Mouse (Mus musculus) olfactory bulb, adult 2 months (tissue): Measurements from ENCODE around the gene Fbn1. TPM values are rescaled to one million over a fixed set of nuclear protein-coding genes. Genes with fewer than 3 reads are reported as not detected.

Experiments
- H3K27ac ChIP-seq: fragments of 200-500 bp; 2 replicates; pipeline ENCODE4 v1.5.1; 2012; ENCODE audit warnings: low read depth, low read length; ENCODE audit not compliant: insufficient read depth
- H3K4me1 ChIP-seq: fragments of 200-500 bp; 2 replicates; pipeline ENCODE4 v1.6.1; 2012; ENCODE audit warnings: low read length; ENCODE audit not compliant: control insufficient read depth, insufficient read depth
- H3K4me3 ChIP-seq: fragments of 200-500 bp; 2 replicates; pipeline ENCODE4 v1.5.1; 2012; ENCODE audit warnings: mild to moderate bottlenecking, low read depth, low read length, moderate library complexity; ENCODE audit not compliant: insufficient read depth
- CTCF ChIP-seq: fragments of 200-500 bp; IDR thresholded peaks from 2 replicates; pipeline ENCODE4 v1.5.1; 2012; ENCODE audit warnings: low read depth, mild to moderate bottlenecking, low read length, moderate library complexity; ENCODE audit not compliant: insufficient read depth
- POLR2A ChIP-seq: fragments of 200-500 bp; IDR thresholded peaks from 2 replicates; pipeline ENCODE4 v1.6.1; 2012; ENCODE audit warnings: mild to moderate bottlenecking, low read depth, low read length, moderate library complexity; ENCODE audit not compliant: insufficient read depth
- WGBS: fragments of 180-500 bp; shearing (Covaris S2); methylation state at CpG from one replicate; pipeline ENCODE4 v1.1.7; 2018; 5-methylcytosine and 5-hydroxymethylcytosine counted together
- polyA plus RNA-seq: library from polyadenylated mRNA; stranded (reverse); fragments of >200 nt; gene quantifications from 2 replicates; pipeline ENCODE4 v1.2.4, GENCODE M21; 2012; ENCODE audit warnings: low replicate concordance; ENCODE audit not compliant: missing spikeins, insufficient read depth, insufficient read length

Fbn1 gene
- polyA plus RNA-seq, 1 experiment: not detected

DNA sequence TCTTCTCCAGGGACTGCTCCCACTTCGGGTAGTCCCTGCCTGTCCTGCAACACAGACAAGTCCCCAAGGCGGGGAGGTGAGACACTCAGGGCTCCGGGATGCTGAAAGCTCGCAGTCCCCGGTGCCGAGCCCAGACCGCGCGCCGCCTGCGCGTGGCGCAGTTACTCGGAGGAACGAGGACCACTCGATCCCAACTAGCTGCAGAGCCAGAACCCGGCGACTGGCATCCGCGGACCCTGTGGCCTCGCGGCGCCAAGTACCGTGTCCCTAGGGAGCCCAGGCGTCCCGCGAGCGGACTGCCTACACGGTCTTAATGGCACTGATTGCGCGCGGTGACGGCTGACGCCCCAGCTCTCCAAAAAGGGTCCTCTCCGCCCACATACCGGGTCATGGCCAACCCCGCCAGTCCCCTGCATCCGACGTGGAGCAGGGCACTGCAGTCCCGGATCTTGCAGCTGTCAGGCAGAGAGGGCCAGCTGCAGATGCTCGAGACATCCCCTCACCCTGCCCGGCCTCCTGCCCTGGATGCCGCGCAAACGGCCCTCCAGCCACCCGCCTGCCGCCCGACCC, 2.0 kb downstream of the Fbn1 start:
- peak overlapping the region; percentile 61 for H3K4me3 ChIP-seq
- no peak for TF ChIP-seq POLR2A
- no peak for TF ChIP-seq CTCF
- WGBS: under 1% methylated on average over 48 of the region's 48 CpGs
- no peak overlapping the region for H3K27ac ChIP-seq
- peaks cover 16% of the 10 kb centered on the region for H3K4me1 ChIP-seq

DNA sequence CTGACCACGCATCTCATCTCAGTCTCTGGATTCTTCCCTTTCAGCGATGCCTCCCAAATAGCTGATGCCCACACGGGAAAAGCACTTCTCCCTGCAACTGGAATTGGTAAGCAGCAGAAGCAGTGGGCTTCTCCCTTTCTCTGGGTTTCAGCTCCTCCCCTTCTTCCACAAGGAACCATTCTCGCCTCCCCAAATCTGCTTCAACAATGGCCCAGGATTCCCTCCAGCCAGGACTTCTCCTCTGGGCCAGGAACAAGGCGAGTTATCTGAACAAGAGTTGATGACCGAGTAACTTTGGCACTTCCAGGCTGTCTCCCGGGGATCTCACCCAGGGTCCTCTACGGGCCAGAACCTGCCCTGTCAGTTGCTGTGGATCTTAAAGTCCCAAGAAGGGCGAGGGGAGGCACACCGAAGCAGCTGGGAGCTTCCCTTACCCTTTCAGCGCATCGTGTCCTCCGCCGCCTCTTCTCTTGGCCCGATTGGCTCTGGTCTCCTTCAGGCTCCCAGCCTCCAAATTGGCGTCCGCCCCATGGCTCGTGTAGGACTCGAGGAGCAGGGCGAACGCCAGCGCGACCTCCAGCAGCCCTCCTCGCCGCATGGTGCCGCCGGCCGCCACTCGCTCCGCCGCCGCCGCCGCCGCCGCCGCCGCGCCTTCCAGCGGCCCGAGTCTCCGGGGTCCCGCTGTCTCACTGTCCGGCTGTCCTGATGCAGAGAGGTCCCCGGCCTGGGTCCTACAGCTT, 2.6 kb downstream of the Fbn1 start, which contains the start of gene Gm9913:
Gm9913 (plus strand) TSS at position 84 of the 740 bp plus-strand sequence.
- TF ChIP-seq POLR2A (no peak), CTCF (no peak)
- Histone ChIP-seq H3K4me1 (peaks cover 16% of the 10 kb centered on the region), H3K27ac (no peak within 1 kb of the TSS), H3K4me3 (peak within 1 kb of the TSS; percentile 61)
- 2% methylated on average over 45 of the region's 45 CpGs for WGBS

DNA sequence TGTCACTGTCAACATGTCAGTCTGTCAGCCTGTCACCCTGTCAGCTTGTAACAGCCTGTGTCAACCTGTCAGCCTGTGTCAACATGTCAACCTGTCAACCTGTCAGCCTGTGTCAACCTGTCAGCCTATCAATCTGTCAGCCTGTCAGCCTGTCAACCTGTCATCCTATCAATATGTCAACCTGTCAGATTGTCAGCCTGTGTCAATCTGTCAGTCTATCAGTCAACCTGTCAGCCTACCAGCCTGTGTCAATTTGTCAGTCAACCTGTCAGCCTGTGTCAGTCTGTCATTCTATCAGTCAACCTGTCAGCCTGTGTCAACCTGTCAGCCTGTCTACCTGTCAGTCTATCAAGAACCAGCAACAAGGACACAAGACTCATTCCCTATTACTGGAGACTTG, 6.3 kb downstream of the Fbn1 start:
- Histone ChIP-seq H3K27ac (no peak overlapping the region), H3K4me3 (no peak overlapping the region), H3K4me1 (peaks cover 13% of the 10 kb centered on the region)
- TF ChIP-seq CTCF (no peak), POLR2A (no peak)

DNA sequence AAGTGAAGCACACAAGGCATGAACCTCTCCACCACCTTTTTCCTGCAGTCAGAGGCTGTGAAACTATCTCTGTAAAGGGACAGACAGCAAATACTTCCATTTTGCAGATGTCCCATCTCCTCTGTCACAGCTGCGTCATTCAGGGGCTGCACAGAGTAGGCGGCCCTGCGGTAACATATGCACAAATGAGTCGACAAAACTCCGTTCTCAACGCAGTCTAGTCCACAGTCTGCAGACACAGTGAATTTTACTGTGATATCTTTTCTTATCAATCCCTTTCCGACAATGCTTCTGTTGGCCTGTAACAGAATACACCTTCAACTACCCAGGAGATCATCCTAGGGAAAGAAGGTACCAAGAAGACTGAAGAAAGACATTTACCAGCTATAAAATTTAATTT, 9.6 kb downstream of the Fbn1 start:
- H3K4me1 ChIP-seq: no peaks in the 10 kb centered on the region
- H3K4me3 ChIP-seq: no peak overlapping the region
- WGBS: 97% methylated on average over 7 of the region's 7 CpGs
- no peak overlapping the region for H3K27ac ChIP-seq
- TF ChIP-seq POLR2A (no peak), CTCF (no peak)

DNA sequence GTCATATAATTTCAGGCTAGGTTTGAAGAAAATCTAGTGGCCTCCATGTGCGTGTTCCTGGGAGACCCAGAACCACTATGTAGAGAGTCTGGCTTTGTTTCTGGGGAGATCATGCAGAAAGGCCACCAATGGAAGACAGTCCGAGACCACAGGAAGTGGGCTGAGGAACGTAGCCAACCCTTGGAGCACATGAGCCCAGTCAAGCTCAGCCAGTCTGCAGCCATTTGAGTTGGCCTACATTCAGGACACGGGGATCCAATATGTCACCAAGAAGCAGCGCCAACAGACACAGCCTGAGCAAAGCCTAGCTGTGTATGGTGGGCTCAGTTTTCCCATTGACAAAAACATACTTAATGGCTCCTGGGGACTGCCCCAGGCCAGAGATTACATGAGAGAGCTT, 11.1 kb downstream of the Fbn1 start:
- Histone ChIP-seq H3K4me1 (no peaks in the 10 kb centered on the region), H3K4me3 (no peak overlapping the region), H3K27ac (no peak overlapping the region)
- WGBS: 90% methylated on average over 5 of the region's 5 CpGs
- TF ChIP-seq CTCF (no peak), POLR2A (no peak)

DNA sequence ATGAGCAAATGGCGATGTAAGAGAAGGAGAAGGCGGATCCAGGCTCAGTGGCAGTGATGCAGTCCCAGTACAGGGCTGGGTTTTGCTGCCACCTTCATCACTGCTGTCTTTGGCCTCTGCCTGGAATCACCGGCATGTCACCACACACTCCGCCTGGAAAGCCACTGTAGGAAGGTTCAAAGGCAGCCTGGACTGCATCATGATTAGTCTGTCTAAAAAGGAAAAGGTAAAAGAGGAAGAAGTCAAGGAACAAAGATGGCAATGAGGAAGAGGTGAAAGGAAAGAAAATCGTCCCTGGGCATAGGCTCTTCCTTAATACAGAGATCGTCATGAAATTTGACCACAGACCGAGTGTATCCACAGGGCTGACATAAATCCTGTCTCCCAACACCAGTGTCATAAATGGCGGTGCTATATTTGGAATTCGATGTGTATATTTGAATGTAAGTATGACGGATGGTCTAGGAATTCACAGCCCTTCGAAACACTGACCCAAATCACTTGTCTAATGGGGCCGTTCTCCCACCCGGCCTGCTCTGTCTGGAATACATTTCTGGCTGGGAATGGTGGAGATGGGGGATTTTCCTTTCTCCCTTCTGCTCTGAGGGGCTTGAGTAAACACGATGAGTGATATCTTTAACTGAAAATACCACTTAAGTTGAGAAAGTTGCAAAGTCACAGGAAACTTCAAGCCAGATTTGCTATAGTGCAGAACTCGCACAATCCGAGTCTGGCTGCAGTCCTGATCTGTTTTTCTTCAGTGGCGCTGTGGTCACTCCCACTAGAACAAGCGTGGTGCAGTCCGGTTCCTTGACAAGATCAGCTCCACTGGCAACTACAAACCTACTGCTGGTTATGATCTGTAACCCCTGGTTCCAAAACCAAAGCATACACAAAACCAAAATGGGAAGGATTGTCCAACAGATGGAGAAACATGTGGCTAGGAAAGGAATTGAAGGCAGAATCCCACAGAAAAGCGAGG, 12.7 kb downstream of the Fbn1 start:
- no peak overlapping the region for H3K27ac ChIP-seq
- H3K4me3 ChIP-seq: no peak overlapping the region
- WGBS: 94% methylated on average over 20 of the region's 20 CpGs
- H3K4me1 ChIP-seq: no peaks in the 10 kb centered on the region
- TF ChIP-seq CTCF: no peak
- no peak for TF ChIP-seq POLR2A

DNA sequence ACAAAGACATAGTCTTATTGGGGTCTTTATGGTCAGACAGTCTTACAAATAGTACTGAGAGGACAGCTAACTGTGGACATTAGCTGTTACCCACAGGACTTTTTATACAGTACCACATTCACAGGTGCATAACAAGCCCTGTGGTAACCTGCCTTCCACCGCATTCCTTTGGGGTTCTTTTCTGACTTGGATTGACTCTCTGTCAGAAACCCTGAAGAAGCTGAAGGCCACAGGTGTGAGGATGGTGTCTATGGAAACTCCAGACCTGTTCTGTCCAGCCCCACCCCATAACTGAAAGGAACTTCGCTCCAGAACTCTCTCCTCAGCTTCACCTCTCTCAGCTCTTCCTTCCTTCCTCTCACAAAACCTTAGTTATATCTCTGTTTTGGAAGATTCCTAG, 13.5 kb downstream of the Fbn1 start:
- no peak for TF ChIP-seq CTCF
- no peak for TF ChIP-seq POLR2A
- Histone ChIP-seq H3K4me3 (no peak overlapping the region), H3K27ac (no peak overlapping the region), H3K4me1 (no peaks in the 10 kb centered on the region)
- WGBS: 96% methylated on average over 2 of the region's 2 CpGs

DNA sequence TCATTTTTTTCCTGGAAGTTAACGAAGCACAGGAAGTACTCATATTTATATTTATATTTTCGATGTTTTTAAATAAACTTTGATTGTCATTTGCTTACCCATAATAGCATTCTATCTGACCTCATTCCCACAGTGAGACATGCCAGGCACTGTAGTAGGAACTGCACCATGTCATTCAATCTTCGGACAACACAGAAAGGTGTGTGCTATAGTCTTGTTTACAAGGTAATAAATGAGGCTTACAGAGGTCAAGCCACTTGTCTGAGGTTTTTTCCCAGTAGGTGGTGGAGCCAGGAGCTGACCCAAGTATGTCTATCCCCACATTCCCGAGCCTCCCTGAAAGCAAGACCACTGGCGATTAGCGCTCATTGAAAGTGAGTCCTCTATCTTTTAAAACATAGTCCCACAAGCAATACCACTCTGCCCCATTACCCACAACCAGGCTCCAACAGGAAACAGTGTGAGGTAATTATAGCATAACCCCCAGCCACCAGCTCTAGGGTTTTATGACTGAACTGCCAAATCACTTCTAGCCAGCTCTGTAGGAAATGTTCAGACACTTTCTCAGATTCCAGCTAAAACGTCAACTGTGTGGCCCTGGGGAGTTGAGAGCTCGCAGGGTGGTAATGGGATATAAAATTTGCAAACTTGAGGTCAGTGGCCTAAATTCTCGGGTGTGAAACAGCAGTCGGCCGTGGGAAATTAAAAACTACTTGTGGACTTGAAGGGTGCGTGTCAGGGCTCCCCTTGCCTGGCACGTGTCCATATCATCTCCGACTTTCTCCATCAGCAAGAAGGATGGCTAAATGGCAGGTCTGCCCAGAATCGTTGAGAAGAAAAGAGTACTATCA, 15.5 kb downstream of the Fbn1 start:
- H3K27ac ChIP-seq: no peak overlapping the region
- WGBS: 80% methylated on average over 15 of the region's 15 CpGs
- H3K4me3 ChIP-seq: no peak overlapping the region
- no peaks in the 10 kb centered on the region for H3K4me1 ChIP-seq
- TF ChIP-seq POLR2A (no peak), CTCF (no peak)

DNA sequence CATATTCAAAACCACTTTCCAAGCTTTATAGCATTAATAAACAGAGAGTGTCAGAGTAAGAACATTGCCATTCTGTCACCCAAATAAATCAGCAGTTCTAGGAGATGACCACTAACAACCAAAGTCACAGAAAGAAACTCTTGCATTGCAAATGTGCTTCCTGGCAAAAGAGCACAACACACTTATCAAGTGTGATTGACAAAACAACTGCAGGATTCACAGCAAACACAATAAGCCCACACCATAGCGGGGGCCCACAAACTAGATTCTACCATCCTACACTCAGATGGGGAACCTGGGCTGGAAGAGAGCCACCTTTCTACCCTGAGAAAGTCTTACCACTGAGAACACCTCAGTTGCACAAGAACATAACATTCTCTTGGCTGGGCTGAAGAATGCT, 17.8 kb downstream of the Fbn1 start:
- no peak overlapping the region for H3K4me3 ChIP-seq
- no peak for TF ChIP-seq CTCF
- TF ChIP-seq POLR2A: no peak
- H3K27ac ChIP-seq: no peak overlapping the region
- H3K4me1 ChIP-seq: no peaks in the 10 kb centered on the region
- WGBS: 100% methylated on average over 1 of the region's 1 CpGs
